Mouse (Mus musculus) MEL (cell line): ENCODE measurements at regions not wholly inside any gene's neighbourhood (a gene's known extent, or its start where the extent isn't known, plus 50 kb on each side); places are given as distances from the start of the nearest gene placed in this dataset.

Experiments used
- DNase-seq: peaks from one replicate; pipeline ENCODE4 v3.0.0; 2011; ENCODE audit warnings: low read depth, low spot score
- H3K27ac ChIP-seq: 2 replicates; pipeline ENCODE4 v1.5.1; 2012; ENCODE audit warnings: low read depth, mild to moderate bottlenecking, control low read depth, low read length, moderate library complexity; ENCODE audit not compliant: control insufficient read depth
- H3K27me3 ChIP-seq, 2 experiments: fragments of 150-350 bp in 1 of 2; sonication (generic) in 1 of 2; 2 replicates each; pipeline ENCODE4 v1.6.1; 2012; ENCODE audit warnings: low read length in 2 of 2, mild to moderate bottlenecking in 2 of 2, improper control_type of control experiment in 1 of 2, moderate library complexity in 1 of 2; ENCODE audit not compliant: insufficient read depth in 2 of 2, control insufficient read depth in 1 of 2
- H3K36me3 ChIP-seq, 2 experiments: 2 replicates each; pipeline ENCODE4 v1.6.1; 2012 to 2014; ENCODE audit warnings: low read length in 2 of 2, improper control_type of control experiment in 1 of 2, inconsistent platforms in 1 of 2, mild to moderate bottlenecking in 1 of 2; ENCODE audit not compliant: insufficient read depth in 2 of 2, control insufficient read depth in 1 of 2
- H3K4me1 ChIP-seq, 2 experiments: fragments of 150-350 bp in 1 of 2; sonication (generic) in 1 of 2; 2 replicates each; pipeline ENCODE4 v1.6.1; 2012; ENCODE audit warnings: low read length in 2 of 2, improper control_type of control experiment in 1 of 2, mild to moderate bottlenecking in 1 of 2; ENCODE audit not compliant: insufficient read depth in 2 of 2, control insufficient read depth in 1 of 2
- H3K4me3 ChIP-seq, 2 experiments: fragments of 150-350 bp in 1 of 2; sonication (generic) in 1 of 2; 2 replicates each; pipeline ENCODE4 v1.5.1; 2012; ENCODE audit warnings: low read depth in 2 of 2, low read length in 2 of 2, mild to moderate bottlenecking in 2 of 2, moderate library complexity in 2 of 2, control low read depth in 1 of 2, improper control_type of control experiment in 1 of 2; ENCODE audit not compliant: control insufficient read depth in 1 of 2, insufficient read depth in 1 of 2
- H3K79me2 ChIP-seq: 2 replicates; pipeline ENCODE4 v1.6.1; 2012; ENCODE audit warnings: mild to moderate bottlenecking, low read length, moderate library complexity; ENCODE audit not compliant: control insufficient read depth, poor library complexity, insufficient read depth
- H3K9ac ChIP-seq: 2 replicates; pipeline ENCODE4 v1.6.1; 2012; ENCODE audit warnings: low read depth, mild to moderate bottlenecking, control low read depth, low read length, moderate library complexity; ENCODE audit not compliant: control insufficient read depth, poor library complexity, severe bottlenecking
- H3K9me3 ChIP-seq: fragments of 150-350 bp; sonication (generic); replicated peaks from 2 replicates; pipeline ENCODE4 v1.6.1; 2012; ENCODE audit warnings: mild to moderate bottlenecking, low read length, improper control_type of control experiment, moderate library complexity; ENCODE audit not compliant: insufficient read depth
- BHLHE40 ChIP-seq: IDR thresholded peaks from 2 replicates; pipeline ENCODE4 v1.6.1; 2012; ENCODE audit warnings: low read depth, mild to moderate bottlenecking, inconsistent platforms, low read length, improper control_type of control experiment, borderline replicate concordance
- CHD2 ChIP-seq: IDR thresholded peaks from 2 replicates; pipeline ENCODE4 v1.6.1; 2011; ENCODE audit warnings: low read length, improper control_type of control experiment
- CTCF ChIP-seq, 3 experiments: IDR thresholded peaks in 2 of 3; conservative IDR thresholded peaks in 1 of 3; 2 replicates each; pipeline ENCODE4 v1.5.1; 2011 to 2012; ENCODE audit warnings: low read length in 3 of 3, low read depth in 2 of 3, mild to moderate bottlenecking in 2 of 3, improper control_type of control experiment in 1 of 3, inconsistent platforms in 1 of 3, mixed read lengths in 1 of 3, moderate library complexity in 1 of 3; ENCODE audit not compliant: control insufficient read depth in 1 of 3, insufficient read depth in 1 of 3, poor library complexity in 1 of 3, severe bottlenecking in 1 of 3
- E2F4 ChIP-seq: IDR thresholded peaks from 2 replicates; pipeline ENCODE4 v1.6.1; 2011; ENCODE audit warnings: low read depth, low read length, improper control_type of control experiment, borderline replicate concordance
- ELF1 ChIP-seq: IDR thresholded peaks from 2 replicates; pipeline ENCODE4 v1.6.1; 2014; ENCODE audit warnings: low read depth, mild to moderate bottlenecking, inconsistent platforms, low read length, improper control_type of control experiment, moderate library complexity
- ETS1 ChIP-seq: IDR thresholded peaks from 2 replicates; pipeline ENCODE4 v1.6.1; 2012; ENCODE audit warnings: low read depth, mild to moderate bottlenecking, inconsistent platforms, low read length, improper control_type of control experiment, moderate library complexity
- JUND ChIP-seq: IDR thresholded peaks from 2 replicates; pipeline ENCODE4 v1.6.1; 2011; ENCODE audit warnings: low read depth, mild to moderate bottlenecking, improper control_type of control experiment, low read length
- KAT2A ChIP-seq: conservative IDR thresholded peaks from 2 replicates; pipeline ENCODE4 v1.6.1; 2012; ENCODE audit warnings: low read depth, low read length, improper control_type of control experiment, inconsistent platforms
- MAFK ChIP-seq: IDR thresholded peaks from 2 replicates; pipeline ENCODE4 v1.6.1; 2011; ENCODE audit warnings: low read depth, mild to moderate bottlenecking, low read length, improper control_type of control experiment, borderline replicate concordance
- MAZ ChIP-seq: IDR thresholded peaks from 2 replicates; pipeline ENCODE4 v1.6.1; 2012; ENCODE audit warnings: low read depth, mild to moderate bottlenecking, inconsistent platforms, low read length, improper control_type of control experiment
- MEF2A ChIP-seq: IDR thresholded peaks from 2 replicates; pipeline ENCODE4 v1.6.1; 2014; ENCODE audit warnings: low read depth, mild to moderate bottlenecking, inconsistent platforms, low read length, improper control_type of control experiment; ENCODE audit not compliant: poor library complexity, insufficient replicate concordance, severe bottlenecking; ENCODE audit errors: extremely low read depth
- MYC ChIP-seq: IDR thresholded peaks from 2 replicates; pipeline ENCODE4 v1.6.1; 2011; ENCODE audit warnings: low read depth, mild to moderate bottlenecking, low read length, improper control_type of control experiment, moderate library complexity
- NELFE ChIP-seq: IDR thresholded peaks from 2 replicates; pipeline ENCODE4 v1.6.1; 2011; ENCODE audit warnings: low read depth, low read length, improper control_type of control experiment
- POLR2A ChIP-seq, 2 experiments: IDR thresholded peaks; 2 replicates each; pipeline ENCODE4 v1.6.1; 2011 to 2012; ENCODE audit warnings: low read length in 2 of 2, mild to moderate bottlenecking in 2 of 2, control low read depth in 1 of 2, improper control_type of control experiment in 1 of 2, low read depth in 1 of 2, moderate library complexity in 1 of 2; ENCODE audit not compliant: control insufficient read depth in 1 of 2, insufficient read depth in 1 of 2, poor library complexity in 1 of 2
- POLR2AphosphoS5 ChIP-seq: IDR thresholded peaks from 2 replicates; pipeline ENCODE4 v1.6.1; 2012; ENCODE audit warnings: low read depth, borderline replicate concordance, mild to moderate bottlenecking, inconsistent platforms, low read length, moderate library complexity, mixed read lengths
- RAD21 ChIP-seq: IDR thresholded peaks from 2 replicates; pipeline ENCODE4 v1.6.1; 2011; ENCODE audit warnings: mild to moderate bottlenecking, low read depth, low read length, improper control_type of control experiment
- RCOR1 ChIP-seq: IDR thresholded peaks from 2 replicates; pipeline ENCODE4 v1.6.1; 2012; ENCODE audit warnings: low read depth, mild to moderate bottlenecking, inconsistent platforms, low read length, improper control_type of control experiment
- SIN3A ChIP-seq: IDR thresholded peaks from 2 replicates; pipeline ENCODE4 v1.6.1; 2012; ENCODE audit warnings: low read length, improper control_type of control experiment, inconsistent platforms
- SMC3 ChIP-seq: IDR thresholded peaks from 2 replicates; pipeline ENCODE4 v1.6.1; 2011; ENCODE audit warnings: low read depth, low read length, improper control_type of control experiment
- TAL1 ChIP-seq: IDR thresholded peaks from 2 replicates; pipeline ENCODE4 v1.6.1; 2012; ENCODE audit warnings: mild to moderate bottlenecking, inconsistent platforms, low read length, moderate library complexity, mixed read lengths
- TBP ChIP-seq: IDR thresholded peaks from 2 replicates; pipeline ENCODE4 v1.8.0; 2011; ENCODE audit warnings: low read depth, low read length, improper control_type of control experiment
- TCF12 ChIP-seq: IDR thresholded peaks from 2 replicates; pipeline ENCODE4 v1.6.1; 2014; ENCODE audit warnings: low read depth, mild to moderate bottlenecking, inconsistent platforms, low read length, improper control_type of control experiment, moderate library complexity
- UBTF ChIP-seq: IDR thresholded peaks from 2 replicates; pipeline ENCODE4 v1.6.1; 2012; ENCODE audit warnings: low read depth, mild to moderate bottlenecking, inconsistent platforms, low read length, improper control_type of control experiment, moderate library complexity, borderline replicate concordance; ENCODE audit not compliant: insufficient read depth
- USF1 ChIP-seq: IDR thresholded peaks from 2 replicates; pipeline ENCODE4 v1.6.1; 2014; ENCODE audit warnings: low read depth, mild to moderate bottlenecking, inconsistent platforms, low read length, improper control_type of control experiment, moderate library complexity
- ZC3H11A ChIP-seq: IDR thresholded peaks from 2 replicates; pipeline ENCODE4 v1.6.1; 2012; ENCODE audit warnings: low read depth, mild to moderate bottlenecking, inconsistent platforms, low read length, improper control_type of control experiment
- ZNF384 ChIP-seq: IDR thresholded peaks from 2 replicates; pipeline ENCODE4 v1.6.1; 2012; ENCODE audit warnings: low read depth, mild to moderate bottlenecking, inconsistent platforms, low read length, improper control_type of control experiment

DNA sequence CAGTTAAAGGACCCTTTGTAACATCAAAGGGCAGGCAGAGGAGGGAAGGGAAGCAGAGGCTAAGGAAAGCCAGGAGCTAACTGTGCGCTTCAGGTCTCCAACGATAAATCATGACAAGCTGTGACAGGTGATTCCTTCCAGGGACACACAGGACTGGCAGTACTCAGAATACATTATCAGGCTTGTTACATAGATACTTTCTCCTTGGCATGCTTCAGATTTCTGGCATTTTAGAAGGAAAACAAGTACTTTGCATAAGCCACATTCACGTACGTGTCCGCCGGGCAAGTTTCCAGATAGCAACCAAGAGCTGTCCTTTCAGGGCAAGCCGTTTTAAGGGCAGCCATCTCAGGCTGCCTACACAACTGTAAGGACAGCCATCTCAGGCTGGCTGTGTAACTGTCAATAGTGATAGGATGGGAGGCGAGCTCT is 56.9 kb upstream of the Tgm3 start:
- no peak overlapping the region for H3K27ac ChIP-seq
- TF ChIP-seq ZNF384 (no peak), RAD21 (no peak), BHLHE40 (no peak), TCF12 (no peak), CTCF (IDR thresholded peaks at IDR 0.05 in 2 of 3, conservative IDR thresholded peaks at IDR 0.05 in 1 of 3; ENCODE audit: control insufficient read depth in 1 of 3, insufficient read depth in 1 of 3, low read depth in 2 of 3, low read length in 3 of 3, poor library complexity in 1 of 3, severe bottlenecking in 1 of 3) (no peak), TAL1 (no peak), MEF2A (no peak), SIN3A (no peak), E2F4 (no peak), ZC3H11A (no peak), ELF1 (no peak), JUND (no peak), MYC (no peak), CHD2 (no peak), RCOR1 (no peak), ETS1 (no peak), POLR2A (IDR thresholded peaks at IDR 0.05; ENCODE audit: control insufficient read depth in 1 of 2, insufficient read depth in 1 of 2, low read depth in 1 of 2, low read length in 2 of 2, poor library complexity in 1 of 2) (no peak), USF1 (no peak), KAT2A (no peak)
- TF ChIP-seq, all 39 proteins: peak for 0
- Histone ChIP-seq H3K27me3 (peaks cover 0 to 3% of the 10 kb centered on the region in 2 experiments; a peak in 3 of 4 replicates), H3K4me1 (no peaks in the 10 kb centered on the region), H3K9me3 (no peaks in the 10 kb centered on the region), H3K4me3 (no peak overlapping the region), H3K36me3 (no peaks in the 10 kb centered on the region), H3K79me2 (no peaks in the 10 kb centered on the region), H3K9ac (no peak overlapping the region)
- DNase-seq, result no peak

DNA sequence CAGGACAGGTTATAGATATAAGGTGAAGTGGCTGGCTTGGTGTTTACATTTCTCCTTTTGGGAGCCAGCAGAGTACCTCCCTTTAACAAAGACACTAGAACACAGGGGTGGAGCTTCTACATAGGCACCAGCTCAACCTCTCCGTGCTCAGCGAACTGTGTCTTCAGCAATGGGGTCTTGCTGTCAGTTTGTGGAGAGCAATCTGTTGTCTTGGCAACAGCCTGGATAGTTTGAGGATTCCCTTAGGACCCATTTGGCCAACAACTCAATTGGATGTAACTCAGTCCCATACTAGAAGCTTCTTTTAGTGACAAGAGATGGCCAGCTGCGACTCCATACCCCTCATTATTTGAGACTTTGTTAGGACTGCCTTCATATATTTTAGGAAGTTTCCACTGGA is 54.0 kb upstream of the Tgm3 start:
- no peak overlapping the region for H3K27ac ChIP-seq
- no peaks in the 10 kb centered on the region for H3K4me1 ChIP-seq
- no peaks in the 10 kb centered on the region for H3K79me2 ChIP-seq
- H3K27me3 ChIP-seq, result peaks cover 0 to 6% of the 10 kb centered on the region in 2 experiments; a peak in 3 of 4 replicates
- DNase-seq, result no peak
- no peak overlapping the region for H3K9ac ChIP-seq
- TF ChIP-seq NELFE, result no peak
- TF ChIP-seq MAFK, result no peak
- TF ChIP-seq UBTF, result no peak
- no peak for TF ChIP-seq POLR2A (IDR thresholded peaks at IDR 0.05; ENCODE audit: control insufficient read depth in 1 of 2, insufficient read depth in 1 of 2, low read depth in 1 of 2, low read length in 2 of 2, poor library complexity in 1 of 2)
- no peak for TF ChIP-seq POLR2AphosphoS5
- no peak for TF ChIP-seq TCF12
- no peak for TF ChIP-seq SMC3
- no peak for TF ChIP-seq MAZ
- TF ChIP-seq TBP, result no peak
- no peaks in the 10 kb centered on the region for H3K9me3 ChIP-seq
- no peak overlapping the region for H3K4me3 ChIP-seq
- H3K36me3 ChIP-seq, result no peaks in the 10 kb centered on the region
